Mouse (Mus musculus) liver, embryonic 14.5 days (tissue): ENCODE data around the gene Sorcs2. TPM values are rescaled to one million over a fixed set of nuclear protein-coding genes. Genes with fewer than 3 reads are reported as not detected.

Experiments
- ATAC-seq: fragments of 200-750 bp; cut with Nextera tagmentation; 2 replicates; pipeline ENCODE4 v1.8.0; 2017; ENCODE audit warnings: moderate number of reproducible peaks, mild to moderate bottlenecking, moderate library complexity; ENCODE audit not compliant: insufficient read depth
- DNase-seq, 3 experiments: peaks; one replicate each; pipeline ENCODE4 v3.0.0-alpha.2; 2012 to 2013; ENCODE audit warnings: low read depth in 3 of 3, low spot score in 3 of 3
- H3K27ac ChIP-seq: fragments of 300-500 bp; sonication (generic); 2 replicates; pipeline ENCODE4 v1.5.1; 2014; ENCODE audit warnings: moderate library complexity, mild to moderate bottlenecking, control low read depth, inconsistent platforms
- H3K27me3 ChIP-seq: fragments of 300-500 bp; sonication (generic); 2 replicates; pipeline ENCODE4 v1.6.1; 2014; ENCODE audit warnings: mild to moderate bottlenecking, low read length, moderate library complexity; ENCODE audit not compliant: control insufficient read depth, insufficient read depth
- H3K36me3 ChIP-seq: fragments of 300-500 bp; sonication (generic); replicated peaks from 2 replicates; pipeline ENCODE4 v1.6.1; 2014; ENCODE audit warnings: low read depth; ENCODE audit not compliant: control insufficient read depth, insufficient read depth
- H3K4me1 ChIP-seq, 2 experiments: fragments of 200-500 bp in 1 of 2; fragments of 300-500 bp in 1 of 2; sonication (generic) in 1 of 2; replicated peaks; 2 replicates each; pipeline ENCODE4 v1.6.1; 2012 to 2014; ENCODE audit warnings: antibody characterized with exemption in 1 of 2, inconsistent platforms in 1 of 2, low read length in 1 of 2; ENCODE audit not compliant: control insufficient read depth in 2 of 2, insufficient read depth in 2 of 2
- H3K4me2 ChIP-seq: fragments of 300-500 bp; sonication (generic); 2 replicates; pipeline ENCODE4 v1.6.1; 2014; ENCODE audit warnings: low read depth, mild to moderate bottlenecking, control low read depth, moderate library complexity
- H3K4me3 ChIP-seq, 2 experiments: fragments of 200-500 bp in 1 of 2; fragments of 300-500 bp in 1 of 2; sonication (generic) in 1 of 2; 2 replicates each; pipeline ENCODE4 v1.5.1; 2012 to 2014; ENCODE audit warnings: low read depth in 2 of 2, low read length in 2 of 2, mild to moderate bottlenecking in 2 of 2, control low read depth in 1 of 2, inconsistent platforms in 1 of 2, moderate library complexity in 1 of 2; ENCODE audit not compliant: insufficient read depth in 1 of 2
- H3K9ac ChIP-seq: fragments of 300-500 bp; sonication (generic); replicated peaks from 2 replicates; pipeline ENCODE4 v1.6.1; 2014; ENCODE audit warnings: mild to moderate bottlenecking, control low read depth, moderate library complexity
- H3K9me3 ChIP-seq: fragments of 300-500 bp; sonication (generic); 2 replicates; pipeline ENCODE4 v1.6.1; 2016; ENCODE audit warnings: low read length, mixed read lengths; ENCODE audit not compliant: control insufficient read depth
- CTCF ChIP-seq: IDR thresholded peaks from 2 replicates; pipeline ENCODE4 v1.5.1; 2016; ENCODE audit warnings: antibody characterized with exemption, low read depth, control low read depth
- EP300 ChIP-seq: IDR thresholded peaks from 2 replicates; pipeline ENCODE4 v1.6.1; 2016; ENCODE audit warnings: antibody characterized with exemption, low read depth
- WGBS: fragments of 180-500 bp; shearing (Covaris S2); extraction: QIAGEN DNeasy Blood & Tissue Kit; methylation state at CpG from one replicate; pipeline ENCODE4 v1.1.7; 2014; ENCODE audit not compliant: insufficient replicate concordance; 5-methylcytosine and 5-hydroxymethylcytosine counted together
- polyA plus RNA-seq, 2 experiments: library from polyadenylated mRNA; depleted of rRNA in 1 of 2; stranded (reverse) in 1 of 2; unstranded in 1 of 2; fragments of >200 nt; fragmentation: Nextera tagmentation in 1 of 2; extraction: Ambion mirVana in 1 of 2; gene quantifications; 2 replicates each; pipeline versions ENCODE4 v1.2.1 to v1.2.3; 2012 to 2014

The Sorcs2 gene
- polyA plus RNA-seq, 2 experiments, result 0.17 to 0.33 TPM

DNA sequence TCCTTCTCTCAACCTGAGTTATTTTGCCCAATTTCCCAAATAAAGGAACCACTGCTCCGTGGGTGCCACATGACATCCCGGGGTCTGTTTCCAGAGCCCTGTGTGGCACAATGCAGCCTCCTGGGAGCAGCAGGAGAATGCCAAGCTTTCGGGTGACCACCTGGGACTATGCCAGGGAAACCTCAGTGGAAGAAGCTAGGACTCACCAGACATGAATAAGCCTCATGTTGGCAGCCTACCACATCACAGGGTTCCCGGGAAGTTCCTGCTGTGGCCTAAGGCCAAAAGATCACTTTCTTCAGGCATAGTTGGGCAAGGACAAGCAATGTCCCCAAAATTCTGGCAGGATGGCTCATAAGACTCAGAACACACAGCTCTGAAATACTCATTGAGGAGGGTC is 51.2 kb downstream of the Sorcs2 start:
- Histone ChIP-seq H3K4me1 (no peaks in the 10 kb centered on the region), H3K4me2 (no peak overlapping the region), H3K9me3 (no peaks in the 10 kb centered on the region), H3K27ac (no peak overlapping the region), H3K36me3 (no peaks in the 10 kb centered on the region), H3K4me3 (no peak overlapping the region), H3K9ac (no peak overlapping the region), H3K27me3 (no peaks in the 10 kb centered on the region)
- DNase-seq (no peak), ATAC-seq (no peak)
- 66% methylated on average over 4 of the region's 4 CpGs for WGBS
- TF ChIP-seq EP300, result no peak
- TF ChIP-seq CTCF, result no peak

DNA sequence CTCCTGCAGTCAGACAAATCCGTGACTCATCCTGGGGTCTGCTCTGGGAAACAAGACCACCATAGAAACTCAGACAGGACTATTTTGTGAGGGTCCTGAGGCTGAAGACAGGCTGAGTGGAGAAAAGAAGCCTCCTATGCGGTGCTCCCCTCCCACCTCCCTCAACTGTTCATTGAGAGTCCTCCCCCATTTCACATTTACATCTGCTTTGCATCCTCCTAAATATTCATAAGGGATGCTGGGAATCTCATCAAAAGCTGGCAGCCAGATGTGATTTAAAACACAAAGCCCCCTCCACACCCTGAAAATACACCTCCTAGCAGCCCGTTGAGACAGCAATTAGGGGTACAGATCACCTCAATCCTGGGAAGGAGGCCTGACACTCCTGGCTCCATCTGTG is 58.7 kb downstream of the Sorcs2 start:
- H3K4me1 ChIP-seq, result no peaks in the 10 kb centered on the region
- H3K4me2 ChIP-seq, result no peak overlapping the region
- no peaks in the 10 kb centered on the region for H3K9me3 ChIP-seq
- no peaks in the 10 kb centered on the region for H3K36me3 ChIP-seq
- ATAC-seq, result no peak
- TF ChIP-seq CTCF (no peak), EP300 (no peak)
- WGBS, result 42% methylated on average over 3 of the region's 3 CpGs
- no peak overlapping the region for H3K27ac ChIP-seq
- DNase-seq, result no peak
- H3K27me3 ChIP-seq, result no peaks in the 10 kb centered on the region
- no peak overlapping the region for H3K4me3 ChIP-seq
- H3K9ac ChIP-seq, result no peak overlapping the region

- WGBS, result 50% methylated on average over 7 of the region's 7 CpGs
- H3K36me3 ChIP-seq, result no peaks in the 10 kb centered on the region
- no peak overlapping the region for H3K9ac ChIP-seq
- H3K9me3 ChIP-seq, result no peaks in the 10 kb centered on the region
- H3K4me1 ChIP-seq, result no peaks in the 10 kb centered on the region
- no peak for DNase-seq
- H3K4me2 ChIP-seq, result no peak overlapping the region
- no peak overlapping the region for H3K4me3 ChIP-seq
- no peak for ATAC-seq
- TF ChIP-seq CTCF (no peak), EP300 (no peak)
- H3K27ac ChIP-seq, result no peak overlapping the region
- H3K27me3 ChIP-seq, result no peaks in the 10 kb centered on the region
These were observed 61.7 kb downstream of the Sorcs2 start for GRCm38 (mm10) chr5:36336252-36336651.

DNA sequence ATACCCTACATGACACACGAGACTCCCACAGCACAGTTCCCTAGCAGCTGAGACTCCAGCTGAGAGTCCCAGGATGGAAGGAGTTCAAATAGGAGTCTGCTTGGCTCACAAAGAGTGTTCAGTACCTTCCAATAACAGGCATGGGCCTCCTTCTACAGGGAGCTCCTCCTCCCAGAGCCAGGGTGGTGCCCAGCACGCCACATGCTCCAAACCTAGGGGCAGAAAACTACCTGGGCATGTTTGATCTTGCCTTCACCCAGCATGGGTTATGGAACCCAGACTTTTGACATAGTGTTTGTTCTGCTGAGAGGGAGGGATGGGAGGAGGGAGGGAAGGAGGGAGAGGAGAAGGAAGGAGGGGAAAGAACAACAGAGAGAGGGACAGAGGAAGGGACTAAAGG is 62.3 kb downstream of the Sorcs2 start:
- 54% methylated on average over 2 of the region's 2 CpGs for WGBS
- no peak for TF ChIP-seq CTCF
- no peak for TF ChIP-seq EP300

GRCm38 (mm10) chr5:36334227-36334626 is 63.7 kb downstream of the Sorcs2 start:
- ATAC-seq (no peak), DNase-seq (no peak)
- no peak overlapping the region for H3K4me2 ChIP-seq
- no peaks in the 10 kb centered on the region for H3K9me3 ChIP-seq
- no peaks in the 10 kb centered on the region for H3K27me3 ChIP-seq
- H3K4me1 ChIP-seq, result no peaks in the 10 kb centered on the region
- H3K9ac ChIP-seq, result no peak overlapping the region
- H3K27ac ChIP-seq, result no peak overlapping the region
- 57% methylated on average over 7 of the region's 7 CpGs for WGBS
- TF ChIP-seq EP300 (no peak), CTCF (no peak)
- no peaks in the 10 kb centered on the region for H3K36me3 ChIP-seq
- H3K4me3 ChIP-seq, result no peak overlapping the region

More for the DNA sequence above, 62.3 kb downstream of the Sorcs2 start:
- H3K9ac ChIP-seq, result no peak overlapping the region
- H3K27ac ChIP-seq, result no peak overlapping the region
- no peak for ATAC-seq
- H3K27me3 ChIP-seq, result no peaks in the 10 kb centered on the region
- H3K9me3 ChIP-seq, result no peaks in the 10 kb centered on the region
- no peaks in the 10 kb centered on the region for H3K4me1 ChIP-seq
- H3K36me3 ChIP-seq, result no peaks in the 10 kb centered on the region
- H3K4me3 ChIP-seq, result no peak overlapping the region
- no peak overlapping the region for H3K4me2 ChIP-seq
- no peak for DNase-seq
